Comparison of ENCODE assay signal across 16 mouse cellular contexts in the genomic region with DNA sequence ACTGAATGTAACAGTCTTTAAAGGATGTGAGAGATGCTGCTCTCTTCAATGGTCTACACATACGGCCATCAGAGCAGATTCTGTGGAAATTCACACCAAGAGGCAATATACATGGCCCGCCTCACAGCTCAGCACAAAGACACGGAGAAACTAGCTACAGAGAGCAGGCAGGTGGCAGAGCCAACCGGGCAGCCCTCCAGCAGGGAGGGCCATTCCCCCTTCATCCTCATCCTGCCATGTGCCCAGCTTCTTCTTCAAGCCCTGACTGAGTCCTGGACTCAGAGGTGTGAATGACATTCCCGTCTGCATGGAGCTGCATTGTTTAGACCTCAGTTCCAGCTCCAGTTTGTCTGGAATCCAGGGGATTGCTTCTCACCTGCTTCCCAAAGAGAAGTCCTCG.
DNase-seq lines count a peak whose midpoint lies in the region; ATAC-seq and TF ChIP-seq lines count a peak whose summit lies in the region.
"Had no signal": no experiment of that assay in that cellular context is flagged by ENCODE, and none has a peak within 500 bp of the region (broad histone marks: within the 10 kb centered on the region; RNA-seq: fewer than 3 reads in every experiment).

No protein-coding gene starts in this region.

- peaks cover 30% of the 10 kb centered on the region for H3K4me1 ChIP-seq in hindbrain, embryonic 13.5 days (replicated peaks)
- H3K4me1 ChIP-seq in hindbrain, embryonic 11.5 days (replicated peaks; ENCODE audit: control insufficient read depth, insufficient read depth, low read length), result no peaks in the 10 kb centered on the region
- peaks cover 16% of the 10 kb centered on the region for H3K4me1 ChIP-seq in cortical plate, adult 2 months (ENCODE audit: control insufficient read depth, insufficient read depth, low read length)
- H3K4me1 ChIP-seq: limb, embryonic 12.5 days had no signal

- H3K4me3 ChIP-seq in hindbrain, embryonic 13.5 days, result no peak overlapping the region
- H3K4me3 ChIP-seq in hindbrain, embryonic 11.5 days (ENCODE audit: low read depth, low read length), result no peak overlapping the region
- no peak overlapping the region for H3K4me3 ChIP-seq in cortical plate, adult 2 months (ENCODE audit: insufficient read depth, low read length)
- H3K4me3 ChIP-seq: limb, embryonic 12.5 days had no signal

- no peaks in the 10 kb centered on the region for H3K27me3 ChIP-seq in hindbrain, embryonic 13.5 days
- H3K27me3 ChIP-seq in hindbrain, embryonic 11.5 days (ENCODE audit: control insufficient read depth, insufficient read depth, low read length), result no peaks in the 10 kb centered on the region

- DNase-seq in hindbrain, embryonic 11.5 days (ENCODE audit: low spot score), result no peak
- DNase-seq in ES-CJ7 (ENCODE audit: low read depth, low spot score), result peak; percentile 13
- DNase-seq in cerebellum, adult 18-20 months, result peak; percentile 69 to 74
- no peak for DNase-seq in heart, adult 18-20 months
- DNase-seq in thymus, postnatal 10 days (ENCODE audit: low spot score in 2 of 2), result no peak
- DNase-seq: B cell, adult 2 months; layer of hippocampus, postnatal 36 days; lung, postnatal 10 days; right cerebral cortex, postnatal 14 days; thymus, postnatal 4 days had no signal

- TF ChIP-seq POLR2A in cortical plate, adult 2 months (IDR thresholded peaks at IDR 0.05; ENCODE audit: extremely low read depth, insufficient read depth, low read length), result no peak

- H3K9ac ChIP-seq in hindbrain, embryonic 13.5 days, result no peak overlapping the region
- H3K9ac ChIP-seq in hindbrain, embryonic 11.5 days (ENCODE audit: low read depth, low read length), result no peak overlapping the region
- H3K9ac ChIP-seq: limb, embryonic 12.5 days; liver, embryonic 14.5 days had no signal

- H3K27ac ChIP-seq in hindbrain, embryonic 13.5 days, result peak overlapping the region; percentile 14
- H3K27ac ChIP-seq in hindbrain, embryonic 11.5 days (ENCODE audit: low read depth, low read length), result no peak overlapping the region
- H3K27ac ChIP-seq in cortical plate, adult 2 months (ENCODE audit: insufficient read depth, low read length), result peak overlapping the region; percentile 27; the same call in 1 of the 2 replicates
- H3K27ac ChIP-seq: limb, embryonic 12.5 days; liver, embryonic 14.5 days; stomach, postnatal 0 days had no signal

- WGBS in hindbrain, embryonic 13.5 days, result 74% methylated on average over 6 of the region's 6 CpGs
- WGBS in hindbrain, embryonic 11.5 days, result 81% methylated on average over 6 of the region's 6 CpGs

- 0 out of 2 replicates have a peak, but pooled peaks have one; percentile 13 for ATAC-seq in hindbrain, embryonic 13.5 days (ENCODE audit: low FRiP score)
- ATAC-seq in hindbrain, embryonic 11.5 days (ENCODE audit: low FRiP score), result no peak
- ATAC-seq: inflammation-experienced regulatory T-cells, adult 6 months had no signal

- H3K36me3 ChIP-seq in hindbrain, embryonic 13.5 days, result peaks cover 7% of the 10 kb centered on the region; the same call in 1 of the 2 replicates
- no peaks in the 10 kb centered on the region for H3K36me3 ChIP-seq in hindbrain, embryonic 11.5 days (ENCODE audit: control insufficient read depth, insufficient read depth, low read length)
- H3K36me3 ChIP-seq: limb, embryonic 12.5 days had no signal

- TF ChIP-seq CTCF in cortical plate, adult 2 months (IDR thresholded peaks at IDR 0.05; ENCODE audit: extremely low read depth, insufficient read depth, low read length), result no peak

- no peaks in the 10 kb centered on the region for H3K9me3 ChIP-seq in hindbrain, embryonic 13.5 days
- no peaks in the 10 kb centered on the region for H3K9me3 ChIP-seq in hindbrain, embryonic 11.5 days (ENCODE audit: control insufficient read depth, low read length)
- H3K9me3 ChIP-seq: limb, embryonic 12.5 days had no signal

- no peak overlapping the region for H3K4me2 ChIP-seq in hindbrain, embryonic 13.5 days
- H3K4me2 ChIP-seq in hindbrain, embryonic 11.5 days (replicated peaks; ENCODE audit: low read depth, low read length), result no peak overlapping the region
- H3K4me2 ChIP-seq: limb, embryonic 12.5 days had no signal

Comparison
In these comparisons a context has a peak if more than half of its experiments do, and no peak if none do; other contexts are left out.
1. DNase-seq: peak in ES-CJ7 (single experiment) and cerebellum, adult 18-20 months (2 of 2); none in hindbrain, embryonic 11.5 days (single experiment), heart, adult 18-20 months (0 of 2) and thymus, postnatal 10 days (0 of 2).